Mouse (Mus musculus): ENCODE measurements around the gene C1qtnf1. TPM values are rescaled to one million over a fixed set of nuclear protein-coding genes. Genes with fewer than 3 reads are reported as not detected.
A peak's percentile ranks its signal among the peaks of the same experiment; 100 is the strongest.

Gene C1qtnf1
- total and polyA plus RNA-seq, 2 experiments = 6.6 to 9.2 TPM

GRCm38 (mm10) chr11:118442691-118443090, 14.7 kb downstream of the C1qtnf1 start:
- no peak for DNase-seq (ENCODE audit: extremely low read depth, low read depth, low spot score)
- Histone ChIP-seq H3K9ac (ENCODE audit: low read depth, low read length) (no peak overlapping the region), H3K4me1 (ENCODE audit: control insufficient read depth, insufficient read depth, low read length) (peaks cover 25% of the 10 kb centered on the region), H3K79me2 (ENCODE audit: control insufficient read depth, insufficient read depth, low read length) (no peaks in the 10 kb centered on the region), H3K27me3 (ENCODE audit: control insufficient read depth, insufficient read depth, low read length) (no peaks in the 10 kb centered on the region), H3K4me3 (ENCODE audit: insufficient read depth, low read depth, low read length) (no peak overlapping the region), H3K36me3 (ENCODE audit: control insufficient read depth, insufficient read depth, low read length) (no peaks in the 10 kb centered on the region), H3K27ac (replicated peaks; ENCODE audit: insufficient read depth, low read depth, low read length) (no peak overlapping the region)
- TF ChIP-seq POLR2A (IDR thresholded peaks at IDR 0.05; ENCODE audit: extremely low read depth, insufficient read depth, low read length) = no peak
- TF ChIP-seq CTCF (IDR thresholded peaks at IDR 0.05; ENCODE audit: low read depth, low read length) = no peak
- WGBS = 58% methylated on average over 13 of the region's 13 CpGs

GRCm38 (mm10) chr11:118443201-118443970, 15.4 kb downstream of the C1qtnf1 start:
- no peaks in the 10 kb centered on the region for H3K36me3 ChIP-seq (ENCODE audit: control insufficient read depth, insufficient read depth, low read length)
- H3K27me3 ChIP-seq (ENCODE audit: control insufficient read depth, insufficient read depth, low read length) = no peaks in the 10 kb centered on the region
- H3K9ac ChIP-seq (ENCODE audit: low read depth, low read length) = no peak overlapping the region
- 31% methylated on average over 11 of the region's 11 CpGs for WGBS
- no peaks in the 10 kb centered on the region for H3K79me2 ChIP-seq (ENCODE audit: control insufficient read depth, insufficient read depth, low read length)
- no peak overlapping the region for H3K27ac ChIP-seq (replicated peaks; ENCODE audit: insufficient read depth, low read depth, low read length)
- peak; percentile 39 for DNase-seq (ENCODE audit: extremely low read depth, low read depth, low spot score)
- H3K4me3 ChIP-seq (ENCODE audit: insufficient read depth, low read depth, low read length) = no peak overlapping the region
- TF ChIP-seq POLR2A (IDR thresholded peaks at IDR 0.05; ENCODE audit: extremely low read depth, insufficient read depth, low read length) (no peak), CTCF (IDR thresholded peaks at IDR 0.05; ENCODE audit: low read depth, low read length) (peak; percentile 90)
- H3K4me1 ChIP-seq (ENCODE audit: control insufficient read depth, insufficient read depth, low read length) = peaks cover 22% of the 10 kb centered on the region

GRCm38 (mm10) chr11:118445843-118446242, 17.8 kb downstream of the C1qtnf1 start:
- Histone ChIP-seq H3K36me3 (ENCODE audit: control insufficient read depth, insufficient read depth, low read length) (no peaks in the 10 kb centered on the region), H3K27me3 (ENCODE audit: control insufficient read depth, insufficient read depth, low read length) (no peaks in the 10 kb centered on the region), H3K9ac (ENCODE audit: low read depth, low read length) (no peak overlapping the region), H3K4me1 (ENCODE audit: control insufficient read depth, insufficient read depth, low read length) (peaks cover 13% of the 10 kb centered on the region; the same call in 1 of the 2 replicates), H3K27ac (replicated peaks; ENCODE audit: insufficient read depth, low read depth, low read length) (no peak overlapping the region), H3K4me3 (ENCODE audit: insufficient read depth, low read depth, low read length) (no peak overlapping the region), H3K79me2 (ENCODE audit: control insufficient read depth, insufficient read depth, low read length) (no peaks in the 10 kb centered on the region)
- TF ChIP-seq CTCF (IDR thresholded peaks at IDR 0.05; ENCODE audit: low read depth, low read length) = peak; percentile 99
- no peak for TF ChIP-seq POLR2A (IDR thresholded peaks at IDR 0.05; ENCODE audit: extremely low read depth, insufficient read depth, low read length)
- WGBS = 4% methylated on average over 3 of the region's 3 CpGs
- peak; percentile 38 for DNase-seq (ENCODE audit: extremely low read depth, low read depth, low spot score)

- H3K4me3 ChIP-seq (ENCODE audit: insufficient read depth, low read depth, low read length) = no peak overlapping the region
- TF ChIP-seq POLR2A (IDR thresholded peaks at IDR 0.05; ENCODE audit: extremely low read depth, insufficient read depth, low read length) (no peak), CTCF (IDR thresholded peaks at IDR 0.05; ENCODE audit: low read depth, low read length) (no peak)
- DNase-seq (ENCODE audit: extremely low read depth, low read depth, low spot score) = no peak
- no peaks in the 10 kb centered on the region for H3K36me3 ChIP-seq (ENCODE audit: control insufficient read depth, insufficient read depth, low read length)
- 77% methylated on average over 4 of the region's 4 CpGs for WGBS
- H3K9ac ChIP-seq (ENCODE audit: low read depth, low read length) = no peak overlapping the region
- H3K79me2 ChIP-seq (ENCODE audit: control insufficient read depth, insufficient read depth, low read length) = no peaks in the 10 kb centered on the region
- peaks cover 3% of the 10 kb centered on the region; the same call in 1 of the 2 replicates for H3K4me1 ChIP-seq (ENCODE audit: control insufficient read depth, insufficient read depth, low read length)
- H3K27ac ChIP-seq (replicated peaks; ENCODE audit: insufficient read depth, low read depth, low read length) = no peak overlapping the region
- no peaks in the 10 kb centered on the region for H3K27me3 ChIP-seq (ENCODE audit: control insufficient read depth, insufficient read depth, low read length)
These were observed 19.3 kb downstream of the C1qtnf1 start for GRCm38 (mm10) chr11:118447346-118447745.

GRCm38 (mm10) chr11:118448385-118448784, 20.4 kb downstream of the C1qtnf1 start:
- 78% methylated on average over 8 of the region's 8 CpGs for WGBS
- Histone ChIP-seq H3K79me2 (ENCODE audit: control insufficient read depth, insufficient read depth, low read length) (no peaks in the 10 kb centered on the region), H3K4me3 (ENCODE audit: insufficient read depth, low read depth, low read length) (no peak overlapping the region), H3K36me3 (ENCODE audit: control insufficient read depth, insufficient read depth, low read length) (no peaks in the 10 kb centered on the region), H3K4me1 (ENCODE audit: control insufficient read depth, insufficient read depth, low read length) (peaks cover 3% of the 10 kb centered on the region; the same call in 1 of the 2 replicates), H3K27ac (replicated peaks; ENCODE audit: insufficient read depth, low read depth, low read length) (no peak overlapping the region), H3K27me3 (ENCODE audit: control insufficient read depth, insufficient read depth, low read length) (no peaks in the 10 kb centered on the region), H3K9ac (ENCODE audit: low read depth, low read length) (no peak overlapping the region)
- no peak for DNase-seq (ENCODE audit: extremely low read depth, low read depth, low spot score)
- no peak for TF ChIP-seq CTCF (IDR thresholded peaks at IDR 0.05; ENCODE audit: low read depth, low read length)
- TF ChIP-seq POLR2A (IDR thresholded peaks at IDR 0.05; ENCODE audit: extremely low read depth, insufficient read depth, low read length) = no peak

GRCm38 (mm10) chr11:118451211-118451610, 23.2 kb downstream of the C1qtnf1 start:
- Histone ChIP-seq H3K9ac (ENCODE audit: low read depth, low read length) (no peak overlapping the region), H3K79me2 (ENCODE audit: control insufficient read depth, insufficient read depth, low read length) (no peaks in the 10 kb centered on the region), H3K36me3 (ENCODE audit: control insufficient read depth, insufficient read depth, low read length) (no peaks in the 10 kb centered on the region), H3K27me3 (ENCODE audit: control insufficient read depth, insufficient read depth, low read length) (no peaks in the 10 kb centered on the region), H3K4me1 (ENCODE audit: control insufficient read depth, insufficient read depth, low read length) (peaks cover 4% of the 10 kb centered on the region), H3K27ac (replicated peaks; ENCODE audit: insufficient read depth, low read depth, low read length) (no peak overlapping the region), H3K4me3 (ENCODE audit: insufficient read depth, low read depth, low read length) (no peak overlapping the region)
- WGBS = 14% methylated on average over 6 of the region's 6 CpGs
- TF ChIP-seq POLR2A (IDR thresholded peaks at IDR 0.05; ENCODE audit: extremely low read depth, insufficient read depth, low read length) = no peak
- TF ChIP-seq CTCF (IDR thresholded peaks at IDR 0.05; ENCODE audit: low read depth, low read length) = no peak
- peak; percentile 90 for DNase-seq (ENCODE audit: extremely low read depth, low read depth, low spot score)

All from liver, adult 2 months (tissue).